Mouse (Mus musculus) kidney, adult 11 months (tissue): ENCODE data around the gene Slc50a1.

ENCODE experiments used
- DNase-seq: peaks from one replicate; pipeline ENCODE4 v3.0.0; 2022

Slc50a1 gene

GRCm38 (mm10) chr3:89270051-89270755, at the start of gene Slc50a1:
Slc50a1 (minus strand) TSS chr3:89270570.
- peak; percentile 78 for DNase-seq

GRCm38 (mm10) chr3:89319591-89320350, 49.4 kb upstream of the Slc50a1 start:
- no peak for DNase-seq

- DNase-seq = no peak
These were observed 48.7 kb upstream of the Slc50a1 start for GRCm38 (mm10) chr3:89318971-89319590.

DNA sequence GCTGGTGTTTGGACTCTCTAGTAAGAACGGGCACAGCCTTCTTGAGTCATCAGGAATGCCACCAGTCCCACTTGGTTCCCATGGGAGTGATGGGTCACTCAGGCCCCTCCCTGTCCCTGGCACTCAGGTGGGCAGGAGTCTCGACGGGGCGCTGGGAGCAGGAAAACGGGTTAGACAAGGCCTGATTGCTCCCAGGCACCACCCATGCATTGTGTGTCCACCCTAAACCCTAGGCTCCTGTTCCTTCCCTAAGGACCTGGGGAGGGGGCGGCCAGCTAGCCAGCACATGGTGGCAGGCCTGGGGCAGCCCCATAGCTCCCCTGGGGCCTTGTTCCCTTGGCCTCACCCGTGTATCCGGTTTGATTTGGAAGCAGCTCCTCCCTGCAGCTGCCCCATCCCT, 47.9 kb upstream of the Slc50a1 start:
- DNase-seq = no peak

DNA sequence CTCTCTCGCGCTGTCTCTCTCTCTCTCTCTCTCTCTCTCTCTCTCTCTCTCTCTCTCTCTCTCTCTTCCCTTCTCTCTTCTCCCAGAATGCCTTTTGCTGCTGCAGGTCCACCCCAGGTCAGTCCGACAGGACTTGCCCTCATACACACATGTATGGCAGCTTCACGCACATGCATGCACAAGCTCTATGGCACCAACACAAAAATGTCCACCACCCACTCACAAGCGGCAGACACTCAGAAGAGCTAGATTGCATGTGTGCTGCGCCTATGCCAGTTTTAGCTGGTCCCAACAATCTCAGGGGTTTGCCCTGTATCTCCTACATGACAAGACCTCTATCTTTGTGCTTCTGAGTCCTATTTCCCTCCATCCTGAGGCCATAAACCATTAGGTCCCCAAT, 46.9 kb upstream of the Slc50a1 start:
- DNase-seq = no peak

DNA sequence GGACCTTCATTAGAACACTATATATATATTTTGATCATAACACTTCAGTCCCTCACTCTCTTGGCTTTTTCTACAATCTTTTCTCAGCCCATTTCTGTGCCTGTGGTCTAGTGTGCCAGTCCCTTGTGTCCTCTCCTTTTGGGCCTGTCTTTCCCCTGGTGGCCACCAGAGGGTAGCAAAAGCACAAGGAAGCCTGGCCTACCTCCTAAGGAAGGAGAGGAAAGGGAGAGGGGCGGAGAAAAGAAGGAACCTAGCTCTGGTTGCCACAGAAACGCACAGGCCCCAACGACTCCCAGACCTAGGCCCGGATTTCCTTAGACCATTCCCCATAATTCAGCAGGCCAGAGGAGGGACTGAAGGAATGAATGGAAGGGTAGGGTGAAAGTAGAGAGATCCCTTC, 46.5 kb upstream of the Slc50a1 start:
- DNase-seq = peak; percentile 82

GRCm38 (mm10) chr3:89315930-89316831, 45.8 kb upstream of the Slc50a1 start:
- no peak for DNase-seq

DNA sequence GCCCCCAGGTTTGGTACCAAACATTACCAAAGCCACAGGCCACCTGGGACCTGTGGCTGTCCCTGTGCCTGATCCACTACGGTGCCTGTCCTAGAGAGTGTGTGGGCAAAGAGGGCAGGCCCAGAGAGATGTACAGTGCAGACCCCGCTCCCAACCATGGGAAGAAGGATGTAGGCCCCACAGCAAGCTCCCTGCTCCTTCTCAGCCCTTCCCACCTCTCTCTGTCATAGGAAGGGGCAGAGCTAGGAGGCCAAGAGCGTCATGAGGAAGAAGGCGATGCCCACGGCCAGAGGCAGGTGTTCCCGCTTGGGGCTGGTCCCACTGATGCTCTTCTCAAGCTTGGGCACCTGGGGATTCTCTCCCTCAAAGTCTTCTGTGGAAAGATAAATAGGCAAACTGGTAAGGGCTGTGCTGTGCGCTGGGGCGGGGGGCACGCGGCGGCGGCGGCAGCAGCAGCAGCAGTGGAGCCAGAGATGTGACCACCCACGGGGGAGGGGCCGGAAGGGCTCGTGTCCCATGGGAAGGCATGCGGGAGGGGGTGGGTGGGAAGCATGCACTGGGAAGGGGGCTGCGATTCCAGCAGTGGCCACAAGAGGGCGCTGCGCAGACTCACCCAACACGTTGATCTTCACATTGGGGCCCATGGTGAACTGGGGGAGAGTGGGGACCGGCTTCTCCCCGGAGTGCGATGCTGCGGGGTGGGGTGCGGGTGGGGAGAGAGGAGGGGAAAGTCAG, 45.0 kb upstream of the Slc50a1 start:
- DNase-seq = peak; percentile 60

DNA sequence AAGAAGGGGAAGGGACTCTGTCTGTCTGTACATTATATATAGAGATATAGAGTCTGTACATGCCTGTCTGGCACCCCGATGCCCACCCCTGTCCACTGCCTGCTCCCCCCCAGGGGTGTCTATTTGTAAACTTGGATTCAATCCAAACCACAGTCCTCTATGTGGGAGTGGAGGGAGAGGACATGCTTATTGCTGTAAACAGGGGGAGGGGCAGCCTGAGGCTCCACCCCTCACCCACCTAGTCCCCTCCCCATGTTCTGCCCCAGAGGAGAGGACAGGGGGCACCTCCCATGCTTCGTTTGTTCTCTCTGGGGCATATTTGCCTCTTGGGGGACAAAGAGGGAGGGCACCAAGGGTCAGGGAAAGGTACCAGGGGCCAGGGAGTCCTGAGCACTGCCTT, 44.4 kb upstream of the Slc50a1 start:
- DNase-seq = no peak

- DNase-seq = no peak
These were observed 44.0 kb upstream of the Slc50a1 start for GRCm38 (mm10) chr3:89314340-89314739.

DNA sequence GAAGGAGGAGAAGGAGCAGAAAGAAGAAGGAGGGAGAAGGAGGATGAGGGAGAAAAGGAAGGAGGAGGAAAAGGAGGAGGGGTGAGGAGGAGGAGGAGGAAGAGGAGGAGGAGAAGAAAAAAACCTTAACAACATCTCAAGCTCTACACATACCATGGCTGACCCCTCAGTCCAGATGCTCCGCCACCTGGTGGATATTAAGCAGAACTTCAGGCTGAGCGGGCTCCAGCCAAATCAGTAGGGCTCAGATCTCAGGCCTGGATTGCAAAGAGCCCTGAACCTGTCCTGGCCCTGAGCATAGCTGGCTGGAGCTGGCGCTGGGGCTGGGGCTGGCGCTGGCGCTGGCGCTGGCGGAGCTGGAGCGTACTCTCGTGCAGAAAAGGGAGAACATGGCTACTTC, 37.7 kb upstream of the Slc50a1 start:
- DNase-seq = peak; percentile 76

GRCm38 (mm10) chr3:89305551-89306325, 35.4 kb upstream of the Slc50a1 start:
- DNase-seq = peak; percentile 67

- DNase-seq = no peak
These were observed 34.7 kb upstream of the Slc50a1 start for GRCm38 (mm10) chr3:89305105-89305504.

- DNase-seq = no peak
These were observed 34.1 kb upstream of the Slc50a1 start for GRCm38 (mm10) chr3:89304440-89304839.

DNA sequence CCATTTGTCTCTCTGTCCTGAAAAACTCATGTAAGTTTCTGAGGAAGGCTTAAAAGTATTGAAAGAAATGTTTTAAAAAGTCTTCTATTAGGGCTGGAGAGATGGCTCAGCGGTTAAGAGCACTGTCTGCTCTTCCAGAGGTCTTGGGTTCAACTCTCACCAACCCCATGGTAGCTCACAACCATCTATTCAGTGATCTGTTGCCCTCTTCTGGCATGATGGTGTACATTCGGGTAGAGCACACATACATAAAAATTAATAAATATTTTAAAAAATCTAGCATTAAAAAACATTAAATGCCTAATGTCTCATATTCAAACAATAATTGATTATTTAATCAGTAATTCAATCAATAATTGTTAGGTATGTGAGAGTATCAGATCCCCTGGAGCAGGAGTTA, 30.1 kb upstream of the Slc50a1 start:
- no peak for DNase-seq

- DNase-seq = peak; percentile 83
These were observed 29.7 kb upstream of the Slc50a1 start for GRCm38 (mm10) chr3:89300071-89300470.

- DNase-seq = peak; percentile 56
These were observed 29.1 kb upstream of the Slc50a1 start for GRCm38 (mm10) chr3:89299499-89299898.

GRCm38 (mm10) chr3:89298908-89299307, 28.5 kb upstream of the Slc50a1 start:
- no peak for DNase-seq

DNA sequence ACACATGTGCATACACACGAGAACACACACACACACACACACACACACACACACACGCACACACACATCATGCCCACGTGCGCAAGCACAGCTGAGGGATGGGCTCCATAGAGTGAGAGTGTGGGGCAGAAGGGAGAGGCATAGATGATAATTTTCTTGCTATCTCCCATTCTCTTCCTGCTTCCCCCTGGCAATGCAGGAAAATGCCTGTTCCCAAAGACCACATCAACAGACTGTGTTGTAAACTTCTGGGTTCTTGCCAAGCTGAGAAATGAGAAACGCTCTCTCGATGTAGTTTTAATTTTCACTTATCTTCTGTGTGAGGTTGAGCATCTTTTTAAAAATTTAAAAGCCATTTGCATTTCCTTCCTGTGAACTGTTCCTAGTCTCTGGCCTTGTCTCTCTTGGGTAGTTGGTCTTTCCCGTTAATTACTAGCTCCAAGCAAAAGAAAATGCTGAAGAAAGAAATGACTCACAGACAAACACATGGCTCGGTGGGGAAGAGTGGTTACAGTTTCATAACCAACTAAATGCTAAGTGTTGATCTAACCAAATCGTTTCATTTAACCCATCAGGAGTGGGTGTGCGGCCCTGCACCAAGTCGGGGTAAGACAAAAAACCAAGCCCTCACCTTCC, 26.5 kb upstream of the Slc50a1 start:
- DNase-seq = no peak

DNA sequence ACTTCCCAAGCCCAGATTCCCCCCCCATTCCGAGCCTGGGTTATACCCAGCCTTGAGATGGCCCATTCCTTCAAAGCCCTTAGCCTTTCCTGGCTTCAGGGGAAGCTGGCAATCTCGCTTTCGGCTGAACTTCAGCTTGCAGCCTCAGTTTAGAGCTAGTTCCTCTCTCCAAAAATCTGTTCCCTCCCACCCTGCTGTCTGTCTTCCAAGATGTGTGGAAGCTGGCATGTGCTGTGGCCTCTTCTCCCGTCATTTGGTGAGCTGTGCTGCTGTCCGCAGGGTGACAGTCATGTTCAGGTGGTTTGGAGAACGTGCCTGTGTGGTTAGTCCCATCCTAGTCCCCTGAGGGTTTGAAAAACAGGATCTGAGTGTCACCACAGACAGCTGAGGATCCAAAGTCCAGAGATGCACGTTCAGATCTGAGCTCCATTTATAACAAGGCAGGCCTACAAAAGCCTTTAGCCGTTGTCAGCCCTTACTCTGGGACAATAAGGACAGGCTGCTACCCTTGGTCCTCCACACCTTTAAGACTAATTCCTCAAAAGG, 25.4 kb upstream of the Slc50a1 start:
- no peak for DNase-seq

- peak; percentile 73 for DNase-seq
These were observed 23.8 kb upstream of the Slc50a1 start for GRCm38 (mm10) chr3:89294195-89294594.
